Mouse (Mus musculus): ENCODE results near the gene Ddah2. TPM values are rescaled to one million over a fixed set of nuclear protein-coding genes. Genes with fewer than 3 reads are reported as not detected.

Gene Ddah2
- polyA plus RNA-seq, 1 experiment: 54.0 TPM

GRCm38 (mm10) chr17:35016376-35016775 is 42.5 kb upstream of the Ddah2 start, which contains the start of gene Vwa7:
Gene Vwa7, plus strand, starts transcription at chr17:35016579.
- TF ChIP-seq POLR2A (IDR thresholded peaks at IDR 0.05; ENCODE audit: control insufficient read depth, extremely low read depth, insufficient read depth, low read length, poor library complexity) (no peak), CTCF (IDR thresholded peaks at IDR 0.05; ENCODE audit: borderline replicate concordance, control insufficient read depth, extremely low read depth, insufficient read depth, low read length, poor library complexity) (no peak)
- Histone ChIP-seq H3K27ac (ENCODE audit: control insufficient read depth, insufficient read depth, low read length) (no peak within 1 kb of the TSS), H3K4me3 (ENCODE audit: control insufficient read depth, insufficient read depth, low read length) (no peak within 1 kb of the TSS), H3K4me1 (replicated peaks; ENCODE audit: control insufficient read depth, insufficient read depth, low read length) (peaks cover 16% of the 10 kb centered on the region), H3K27me3 (ENCODE audit: control insufficient read depth, insufficient read depth, low read length) (no peaks in the 10 kb centered on the region), H3K36me3 (ENCODE audit: control insufficient read depth, insufficient read depth, low read length) (peaks cover 19% of the 10 kb centered on the region)
- WGBS: 69% methylated on average over 12 of the region's 12 CpGs
- DNase-seq: no peak

- Histone ChIP-seq H3K4me3 (ENCODE audit: control insufficient read depth, insufficient read depth, low read length) (no peak overlapping the region), H3K36me3 (ENCODE audit: control insufficient read depth, insufficient read depth, low read length) (peaks cover 14% of the 10 kb centered on the region), H3K27ac (ENCODE audit: control insufficient read depth, insufficient read depth, low read length) (no peak overlapping the region), H3K4me1 (replicated peaks; ENCODE audit: control insufficient read depth, insufficient read depth, low read length) (peaks cover 17% of the 10 kb centered on the region), H3K27me3 (ENCODE audit: control insufficient read depth, insufficient read depth, low read length) (no peaks in the 10 kb centered on the region)
- DNase-seq: no peak
- 79% methylated on average over 10 of the region's 10 CpGs for WGBS
- TF ChIP-seq POLR2A (IDR thresholded peaks at IDR 0.05; ENCODE audit: control insufficient read depth, extremely low read depth, insufficient read depth, low read length, poor library complexity) (no peak), CTCF (IDR thresholded peaks at IDR 0.05; ENCODE audit: borderline replicate concordance, control insufficient read depth, extremely low read depth, insufficient read depth, low read length, poor library complexity) (no peak)
Measured at GRCm38 (mm10) chr17:35016791-35017705, 41.8 kb upstream of the Ddah2 start.

GRCm38 (mm10) chr17:35017706-35018030 is 41.2 kb upstream of the Ddah2 start:
- TF ChIP-seq CTCF (IDR thresholded peaks at IDR 0.05; ENCODE audit: borderline replicate concordance, control insufficient read depth, extremely low read depth, insufficient read depth, low read length, poor library complexity): no peak
- TF ChIP-seq POLR2A (IDR thresholded peaks at IDR 0.05; ENCODE audit: control insufficient read depth, extremely low read depth, insufficient read depth, low read length, poor library complexity): no peak
- no peak for DNase-seq
- Histone ChIP-seq H3K27ac (ENCODE audit: control insufficient read depth, insufficient read depth, low read length) (no peak overlapping the region), H3K27me3 (ENCODE audit: control insufficient read depth, insufficient read depth, low read length) (no peaks in the 10 kb centered on the region), H3K4me1 (replicated peaks; ENCODE audit: control insufficient read depth, insufficient read depth, low read length) (peaks cover 17% of the 10 kb centered on the region), H3K4me3 (ENCODE audit: control insufficient read depth, insufficient read depth, low read length) (no peak overlapping the region), H3K36me3 (ENCODE audit: control insufficient read depth, insufficient read depth, low read length) (peaks cover 14% of the 10 kb centered on the region)
- WGBS: 77% methylated on average over 14 of the region's 14 CpGs

GRCm38 (mm10) chr17:35018171-35018570 is 40.7 kb upstream of the Ddah2 start:
- 93% methylated on average over 3 of the region's 3 CpGs for WGBS
- no peak for DNase-seq

GRCm38 (mm10) chr17:35019894-35020293 is 38.9 kb upstream of the Ddah2 start:
- DNase-seq: no peak
- no peaks in the 10 kb centered on the region; the same call in 1 of the 2 replicates for H3K36me3 ChIP-seq (ENCODE audit: control insufficient read depth, insufficient read depth, low read length)
- 95% methylated on average over 11 of the region's 11 CpGs for WGBS
- H3K27me3 ChIP-seq (ENCODE audit: control insufficient read depth, insufficient read depth, low read length): no peaks in the 10 kb centered on the region
- H3K4me3 ChIP-seq (ENCODE audit: control insufficient read depth, insufficient read depth, low read length): no peak overlapping the region
- peaks cover 17% of the 10 kb centered on the region for H3K4me1 ChIP-seq (replicated peaks; ENCODE audit: control insufficient read depth, insufficient read depth, low read length)
- H3K27ac ChIP-seq (ENCODE audit: control insufficient read depth, insufficient read depth, low read length): no peak overlapping the region
- no peak for TF ChIP-seq POLR2A (IDR thresholded peaks at IDR 0.05; ENCODE audit: control insufficient read depth, extremely low read depth, insufficient read depth, low read length, poor library complexity)
- no peak for TF ChIP-seq CTCF (IDR thresholded peaks at IDR 0.05; ENCODE audit: borderline replicate concordance, control insufficient read depth, extremely low read depth, insufficient read depth, low read length, poor library complexity)

More at GRCm38 (mm10) chr17:35018171-35018570, 40.7 kb upstream of the Ddah2 start:
- no peak for TF ChIP-seq POLR2A (IDR thresholded peaks at IDR 0.05; ENCODE audit: control insufficient read depth, extremely low read depth, insufficient read depth, low read length, poor library complexity)
- TF ChIP-seq CTCF (IDR thresholded peaks at IDR 0.05; ENCODE audit: borderline replicate concordance, control insufficient read depth, extremely low read depth, insufficient read depth, low read length, poor library complexity): no peak
- H3K4me1 ChIP-seq (replicated peaks; ENCODE audit: control insufficient read depth, insufficient read depth, low read length): peaks cover 17% of the 10 kb centered on the region
- no peak overlapping the region for H3K27ac ChIP-seq (ENCODE audit: control insufficient read depth, insufficient read depth, low read length)
- no peak overlapping the region for H3K4me3 ChIP-seq (ENCODE audit: control insufficient read depth, insufficient read depth, low read length)
- no peaks in the 10 kb centered on the region for H3K27me3 ChIP-seq (ENCODE audit: control insufficient read depth, insufficient read depth, low read length)
- H3K36me3 ChIP-seq (ENCODE audit: control insufficient read depth, insufficient read depth, low read length): peaks cover 12% of the 10 kb centered on the region

GRCm38 (mm10) chr17:35020551-35020950 is 38.3 kb upstream of the Ddah2 start:
- no peak for DNase-seq
- TF ChIP-seq CTCF (IDR thresholded peaks at IDR 0.05; ENCODE audit: borderline replicate concordance, control insufficient read depth, extremely low read depth, insufficient read depth, low read length, poor library complexity) (no peak), POLR2A (IDR thresholded peaks at IDR 0.05; ENCODE audit: control insufficient read depth, extremely low read depth, insufficient read depth, low read length, poor library complexity) (no peak)
- peaks cover 17% of the 10 kb centered on the region for H3K4me1 ChIP-seq (replicated peaks; ENCODE audit: control insufficient read depth, insufficient read depth, low read length)
- H3K4me3 ChIP-seq (ENCODE audit: control insufficient read depth, insufficient read depth, low read length): no peak overlapping the region
- H3K27ac ChIP-seq (ENCODE audit: control insufficient read depth, insufficient read depth, low read length): no peak overlapping the region
- no peaks in the 10 kb centered on the region; the same call in 1 of the 2 replicates for H3K36me3 ChIP-seq (ENCODE audit: control insufficient read depth, insufficient read depth, low read length)
- no peaks in the 10 kb centered on the region for H3K27me3 ChIP-seq (ENCODE audit: control insufficient read depth, insufficient read depth, low read length)
- WGBS: 97% methylated on average over 8 of the region's 8 CpGs
